Mouse (Mus musculus) cortical plate, adult 2 months (tissue): ENCODE measurements at regions not wholly inside any gene's neighbourhood (a gene's known extent, or its start where the extent isn't known, plus 50 kb on each side); places are given as distances from the start of the nearest gene placed in this dataset.

Experiments used
- CTCF ChIP-seq: fragments of 200-500 bp; IDR thresholded peaks from 2 replicates; pipeline ENCODE4 v1.5.1; 2011; ENCODE audit warnings: mild to moderate bottlenecking, control low read depth, low read length; ENCODE audit not compliant: insufficient read depth; ENCODE audit errors: extremely low read depth
- POLR2A ChIP-seq: fragments of 200-500 bp; IDR thresholded peaks from 2 replicates; pipeline ENCODE4 v1.6.1; 2011; ENCODE audit warnings: mild to moderate bottlenecking, low read length, control low read depth; ENCODE audit not compliant: insufficient read depth; ENCODE audit errors: extremely low read depth

GRCm38 (mm10) chr15:31753578-31754281, 152.1 kb downstream of the Fam173b start:
- no peak for TF ChIP-seq CTCF
- no peak for TF ChIP-seq POLR2A
